Mouse (Mus musculus): ENCODE measurements around the gene Ntmt1. TPM values are rescaled to one million over a fixed set of nuclear protein-coding genes. Genes with fewer than 3 reads are reported as not detected.
A peak's percentile ranks its signal among the peaks of the same experiment; 100 is the strongest.

Gene Ntmt1
- polyA plus RNA-seq, 1 experiment from 2014 or later = 131 TPM

DNA sequence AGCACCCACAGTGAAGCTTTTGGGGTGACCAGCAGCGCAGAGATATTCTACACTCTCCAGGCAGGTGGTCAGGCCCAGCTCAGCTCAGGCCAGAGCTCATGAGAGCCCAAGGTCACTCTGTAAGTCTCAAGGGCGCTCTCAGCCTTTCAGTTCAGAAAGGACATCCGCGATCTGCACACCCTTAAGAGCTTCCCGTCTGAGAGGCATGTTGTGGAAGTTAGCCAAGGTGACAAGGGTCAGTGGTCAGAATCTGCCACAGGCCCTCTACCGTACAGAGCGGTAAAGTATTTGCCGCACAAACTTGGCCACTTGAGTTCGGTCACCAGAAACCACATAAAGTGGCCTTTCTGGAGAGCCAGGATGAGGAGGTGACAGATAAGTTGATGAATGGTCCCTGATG, 55.9 kb downstream of the Ntmt1 start:
- Histone ChIP-seq H3K4me3 (no peak overlapping the region), H3K27me3 (ENCODE audit: poor library complexity, severe bottlenecking) (peaks cover 31% of the 10 kb centered on the region), H3K9me3 (no peaks in the 10 kb centered on the region), H3K4me1 (peaks cover 49% of the 10 kb centered on the region), H3K27ac (no peak overlapping the region), H3K36me3 (replicated peaks) (no peaks in the 10 kb centered on the region)
- no peak for DNase-seq (ENCODE audit: extremely low spot score, low spot score)
- 84% methylated on average over 9 of the region's 9 CpGs for WGBS

DNA sequence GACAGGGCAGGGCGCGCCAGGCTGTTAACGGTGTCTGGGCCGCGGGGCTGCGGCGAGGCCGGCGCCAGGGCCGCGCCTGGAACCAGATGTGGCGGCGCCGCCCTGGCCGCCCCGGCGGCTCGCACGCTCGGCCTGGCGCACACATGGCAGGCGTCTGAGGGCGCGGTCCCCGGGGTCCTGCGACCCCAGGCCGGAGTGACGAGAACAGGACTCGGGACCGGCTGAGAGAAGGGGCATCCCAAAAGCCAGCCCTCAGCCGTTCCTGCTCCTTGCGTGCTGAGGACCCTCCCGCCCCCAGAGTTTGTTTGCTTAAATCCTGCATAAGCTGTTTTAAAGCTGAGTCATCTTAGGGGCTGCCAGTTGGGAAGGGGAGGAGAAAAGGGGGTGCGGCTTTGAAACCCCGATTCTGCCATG, 57.3 kb downstream of the Ntmt1 start:
- Histone ChIP-seq H3K9me3 (no peaks in the 10 kb centered on the region), H3K27me3 (ENCODE audit: poor library complexity, severe bottlenecking) (peaks cover 31% of the 10 kb centered on the region), H3K27ac (peak overlapping the region; percentile 75), H3K4me3 (peak overlapping the region; percentile 46), H3K4me1 (peaks cover 48% of the 10 kb centered on the region), H3K36me3 (replicated peaks) (no peaks in the 10 kb centered on the region)
- DNase-seq (ENCODE audit: extremely low spot score, low spot score) = no peak
- WGBS = 2% methylated on average over 35 of the region's 35 CpGs

DNA sequence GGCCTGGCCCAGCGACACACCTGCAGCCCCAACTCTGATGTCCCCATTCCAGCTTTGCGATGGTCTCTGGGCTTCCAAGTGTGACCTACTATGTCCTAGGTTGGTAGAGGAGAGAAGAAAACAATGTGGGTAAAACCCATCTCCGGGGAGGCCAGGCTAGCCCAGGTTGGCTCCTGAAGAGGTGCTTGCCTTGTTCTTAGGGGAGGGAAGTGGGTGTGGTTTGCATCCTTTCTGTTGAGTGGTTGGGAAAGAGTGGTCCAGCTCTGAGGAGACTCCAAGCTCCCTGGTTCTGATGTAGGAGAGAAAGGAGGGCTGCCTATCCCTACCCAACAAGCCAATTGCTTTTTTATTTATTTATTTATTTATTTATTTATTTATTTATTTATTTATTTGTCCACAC, 57.8 kb downstream of the Ntmt1 start:
- 55% methylated on average over 3 of the region's 3 CpGs for WGBS
- Histone ChIP-seq H3K27me3 (ENCODE audit: poor library complexity, severe bottlenecking) (peaks cover 31% of the 10 kb centered on the region), H3K27ac (peak overlapping the region; percentile 75), H3K4me3 (peak overlapping the region; percentile 46; the same call in 1 of the 2 replicates), H3K36me3 (replicated peaks) (no peaks in the 10 kb centered on the region), H3K9me3 (no peaks in the 10 kb centered on the region), H3K4me1 (peaks cover 52% of the 10 kb centered on the region)
- no peak for DNase-seq (ENCODE audit: extremely low spot score, low spot score)

DNA sequence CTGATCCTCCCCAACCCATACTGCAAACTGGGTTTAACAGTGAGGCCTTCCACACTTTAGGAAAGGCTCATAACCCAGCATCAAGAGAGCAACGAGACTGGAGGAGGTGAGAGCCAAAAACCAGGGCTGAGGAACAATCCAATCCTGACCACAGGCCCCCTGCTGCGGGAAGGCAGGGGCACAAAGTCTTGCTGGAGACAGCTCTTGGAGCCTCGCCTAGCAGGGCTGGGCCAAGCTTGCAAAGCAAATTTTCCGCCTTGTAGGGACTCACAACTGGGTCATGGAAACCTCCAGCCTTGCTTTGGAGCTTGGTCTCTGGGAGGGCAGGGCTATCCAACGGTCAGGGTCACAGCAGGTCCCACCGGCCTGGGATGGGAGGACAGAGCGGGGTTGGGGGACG, 63.2 kb downstream of the Ntmt1 start:
- Histone ChIP-seq H3K9me3 (no peaks in the 10 kb centered on the region), H3K36me3 (replicated peaks) (no peaks in the 10 kb centered on the region), H3K27ac (peak overlapping the region; percentile 48), H3K27me3 (ENCODE audit: poor library complexity, severe bottlenecking) (0 out of 2 replicates have a peak, but pooled peaks cover 5% of the 10 kb centered on the region), H3K4me1 (peaks cover 54% of the 10 kb centered on the region), H3K4me3 (no peak overlapping the region)
- 79% methylated on average over 8 of the region's 8 CpGs for WGBS
- DNase-seq (ENCODE audit: extremely low spot score, low spot score) = no peak

Other genes with a start within 250 kb of the Ntmt1 start
- gene Cstad, start 212.8 kb upstream of the Ntmt1 start, polyA plus RNA-seq (2016; fragmentation: Nextera tagmentation; extraction: Ambion mirVana) = 0.35 TPM in 1 of 2 replicates, not detected in the other
- gene 1700001O22Rik, start 4.2 kb upstream of the Ntmt1 start, polyA plus RNA-seq (2016; fragmentation: Nextera tagmentation; extraction: Ambion mirVana) = 3.3 and 4.8 TPM in 2 replicates
- 47.5 and 51.2 TPM in 2 replicates for gene Asb6, start 22.5 kb downstream of the Ntmt1 start, polyA plus RNA-seq (2016; fragmentation: Nextera tagmentation; extraction: Ambion mirVana)
- 27.7 and 31.9 TPM in 2 replicates for gene Prrx2, start 27.1 kb downstream of the Ntmt1 start, polyA plus RNA-seq (2016; fragmentation: Nextera tagmentation; extraction: Ambion mirVana)
- gene Ptges, start 122.0 kb downstream of the Ntmt1 start, polyA plus RNA-seq (2016; fragmentation: Nextera tagmentation; extraction: Ambion mirVana) = 5.1 and 7.3 TPM in 2 replicates
- gene Tor1b, start 145.1 kb downstream of the Ntmt1 start, polyA plus RNA-seq (2016; fragmentation: Nextera tagmentation; extraction: Ambion mirVana) = 23.6 and 24.2 TPM in 2 replicates
- 84.9 and 89.6 TPM in 2 replicates for gene Tor1a, start 160.1 kb downstream of the Ntmt1 start, polyA plus RNA-seq (2016; fragmentation: Nextera tagmentation; extraction: Ambion mirVana)
- 61.9 and 62.0 TPM in 2 replicates for gene BC005624, start 174.4 kb downstream of the Ntmt1 start, polyA plus RNA-seq (2016; fragmentation: Nextera tagmentation; extraction: Ambion mirVana)
- gene Usp20, start 174.5 kb downstream of the Ntmt1 start, polyA plus RNA-seq (2016; fragmentation: Nextera tagmentation; extraction: Ambion mirVana) = 18.0 and 18.1 TPM in 2 replicates